Mouse (Mus musculus) erythroblast, adult 5-6 weeks (primary cell): ENCODE data around the gene Derl2. TPM values are rescaled to one million over a fixed set of nuclear protein-coding genes. Genes with fewer than 3 reads are reported as not detected.

Experiments
- ATAC-seq: replicated peaks from 2 replicates; pipeline ENCODE4 v1.8.0; 2016; ENCODE audit warnings: moderate number of reproducible peaks, mild to moderate bottlenecking, moderate TSS enrichment, inconsistent platforms; ENCODE audit not compliant: poor library complexity, low FRiP score, severe bottlenecking
- total RNA-seq, 2 experiments: library from RNA; stranded (forward) in 1 of 2; stranded (reverse) in 1 of 2; fragments of 150-400 nt in 1 of 2; fragments of 200-764, 138-1000 nt in 1 of 2; gene quantifications; 2 replicates each; pipeline versions ENCODE4 v1.2.3 to v1.2.4; 2015 to 2017; ENCODE audit warnings: low replicate concordance in 2 of 2

Gene Derl2
- total RNA-seq (2015; ENCODE audit: low replicate concordance) = 11.0 and 11.7 TPM in 2 replicates
- 6.1 and 8.6 TPM in 2 replicates for total RNA-seq (2017; ENCODE audit: low replicate concordance)

GRCm38 (mm10) chr11:71019201-71020068, at the start of gene Derl2, which contains the start of gene Mis12:
TSS of gene Derl2 (minus strand) at chr11:71019841.
TSS of gene Mis12 (plus strand) at chr11:71019611.
- peak; percentile 94 for ATAC-seq

- ATAC-seq = no peak
These were observed 32.9 kb upstream of the Derl2 start for GRCm38 (mm10) chr11:71052554-71052953.

- ATAC-seq = no peak
These were observed 20.1 kb upstream of the Derl2 start for GRCm38 (mm10) chr11:71039526-71040298.

- no peak for ATAC-seq
These were observed 13.6 kb upstream of the Derl2 start, which contains the start of gene 6330403K07Rik for GRCm38 (mm10) chr11:71033163-71033761. TSS of gene 6330403K07Rik (minus strand) at chr11:71033513.

GRCm38 (mm10) chr11:71032491-71033162, 13.0 kb upstream of the Derl2 start:
- ATAC-seq = no peak

GRCm38 (mm10) chr11:71032070-71032469, 12.4 kb upstream of the Derl2 start:
- no peak for ATAC-seq

- no peak for ATAC-seq
These were observed 9.9 kb upstream of the Derl2 start for GRCm38 (mm10) chr11:71029403-71030118.

- ATAC-seq = no peak
These were observed 8.6 kb upstream of the Derl2 start for GRCm38 (mm10) chr11:71028280-71028679.

- no peak for ATAC-seq
These were observed 1.0 kb downstream of the Derl2 start for GRCm38 (mm10) chr11:71018416-71019200.

GRCm38 (mm10) chr11:71017051-71017450, 2.6 kb downstream of the Derl2 start:
- ATAC-seq = no peak

GRCm38 (mm10) chr11:71012743-71013142, 6.9 kb downstream of the Derl2 start:
- ATAC-seq = no peak

GRCm38 (mm10) chr11:71008321-71008720, 11.3 kb downstream of the Derl2 start:
- no peak for ATAC-seq

GRCm38 (mm10) chr11:71007831-71008230, 11.8 kb downstream of the Derl2 start:
- no peak for ATAC-seq

GRCm38 (mm10) chr11:71007026-71007425, 12.6 kb downstream of the Derl2 start:
- no peak for ATAC-seq

- no peak for ATAC-seq
These were observed 14.6 kb downstream of the Derl2 start for GRCm38 (mm10) chr11:71005046-71005445.

GRCm38 (mm10) chr11:71004316-71004773, 15.3 kb downstream of the Derl2 start, which contains the start of gene Dhx33:
TSS of gene Dhx33 (minus strand) at chr11:71004437.
- peak; percentile 96 for ATAC-seq

- peak; percentile 60 for ATAC-seq
These were observed 15.9 kb downstream of the Derl2 start for GRCm38 (mm10) chr11:71003611-71004315.
